Mouse (Mus musculus) gonadal fat pad, adult 2 months (tissue): ENCODE results near the gene Stk32b. TPM values are rescaled to one million over a fixed set of nuclear protein-coding genes. Genes with fewer than 3 reads are reported as not detected.

Source experiments
- DNase-seq: peaks from one replicate; pipeline ENCODE4 v3.0.0-alpha.2; 2012; ENCODE audit warnings: low read depth
- polyA plus RNA-seq: library from polyadenylated mRNA; depleted of rRNA; stranded (reverse); fragments of >200 nt; gene quantifications from 2 replicates; pipeline ENCODE4 v1.2.3, GENCODE M21; 2012

Stk32b gene
- polyA plus RNA-seq, 1 experiment = 1.4 TPM

- DNase-seq = no peak
Observed at GRCm38 (mm10) chr5:37664962-37665361, 52.0 kb downstream of the Stk32b start.

GRCm38 (mm10) chr5:37659177-37659576 is 57.8 kb downstream of the Stk32b start:
- no peak for DNase-seq

DNA sequence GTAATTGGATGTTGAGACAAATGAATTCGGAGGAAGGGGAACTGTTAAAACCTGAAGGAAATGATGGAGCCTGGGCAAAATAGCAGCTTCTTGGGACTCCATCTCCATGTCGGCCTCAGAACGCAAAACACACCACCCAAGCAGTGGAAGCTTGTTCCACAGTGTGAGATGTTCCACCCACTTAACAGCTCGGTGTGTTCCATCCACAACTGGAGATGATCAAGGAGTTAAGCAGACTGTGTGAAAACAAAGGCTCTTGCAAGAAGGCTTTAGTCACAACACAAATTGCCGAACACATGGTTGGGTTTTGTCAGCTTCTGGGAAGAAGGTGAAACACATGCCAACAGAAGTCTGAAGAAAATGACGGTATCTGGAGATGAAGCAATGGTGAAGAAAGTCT is 59.2 kb downstream of the Stk32b start:
- no peak for DNase-seq

- DNase-seq = no peak
Observed at GRCm38 (mm10) chr5:37655208-37655607, 61.8 kb downstream of the Stk32b start.

DNA sequence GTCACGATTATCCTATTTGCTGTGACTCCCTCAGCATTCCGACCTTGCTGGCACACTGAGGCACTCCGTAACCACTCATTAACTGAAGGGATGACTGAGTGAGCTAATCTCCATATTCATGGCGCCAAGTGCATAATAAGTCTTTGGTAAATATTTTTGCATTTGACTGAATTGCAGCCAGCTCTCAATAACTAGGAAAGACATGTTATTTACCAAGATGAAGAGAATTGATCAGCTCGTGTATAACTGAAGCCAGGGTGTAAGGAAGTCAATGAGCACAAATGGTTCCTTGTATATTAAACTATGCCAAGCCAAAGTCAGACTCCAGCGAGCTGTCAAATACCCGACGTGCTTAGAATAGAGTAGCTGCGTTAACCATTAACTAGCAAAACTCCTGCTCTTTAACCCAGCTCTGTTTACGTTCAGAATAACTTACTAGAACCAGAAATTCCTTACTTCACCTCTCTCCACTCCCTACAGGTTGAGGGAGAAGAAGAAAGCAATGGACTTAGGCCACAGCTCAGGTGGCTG is 66.2 kb downstream of the Stk32b start:
- DNase-seq = no peak

DNA sequence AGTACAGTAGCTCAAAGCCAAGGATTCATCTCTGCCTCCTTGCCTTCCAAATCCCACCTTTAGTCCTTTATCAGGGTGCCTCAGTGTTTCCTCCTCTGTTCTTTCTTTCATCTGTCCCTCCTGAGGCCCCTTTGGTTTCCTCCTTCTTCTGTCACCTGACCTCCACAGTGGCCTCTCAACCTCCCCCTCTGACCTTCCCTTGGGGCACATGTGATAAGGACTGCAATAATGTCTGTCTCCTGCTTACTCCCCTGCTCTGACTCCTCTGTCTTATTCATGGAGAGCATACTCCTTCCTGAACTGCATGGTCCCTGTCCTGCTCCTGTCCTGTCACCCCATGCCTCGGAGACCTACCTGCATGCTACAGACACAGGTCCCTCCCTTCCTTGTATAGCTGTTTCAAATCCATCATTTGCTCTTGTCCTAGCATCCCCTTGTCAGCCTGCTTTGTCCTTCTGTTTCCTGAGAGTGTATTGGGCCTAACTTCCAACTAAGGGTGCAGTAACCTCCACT is 66.8 kb downstream of the Stk32b start:
- no peak for DNase-seq

- no peak for DNase-seq
Observed at GRCm38 (mm10) chr5:37644082-37644481, 72.9 kb downstream of the Stk32b start.

- no peak for DNase-seq
Observed at GRCm38 (mm10) chr5:37642486-37642885, 74.5 kb downstream of the Stk32b start.

DNA sequence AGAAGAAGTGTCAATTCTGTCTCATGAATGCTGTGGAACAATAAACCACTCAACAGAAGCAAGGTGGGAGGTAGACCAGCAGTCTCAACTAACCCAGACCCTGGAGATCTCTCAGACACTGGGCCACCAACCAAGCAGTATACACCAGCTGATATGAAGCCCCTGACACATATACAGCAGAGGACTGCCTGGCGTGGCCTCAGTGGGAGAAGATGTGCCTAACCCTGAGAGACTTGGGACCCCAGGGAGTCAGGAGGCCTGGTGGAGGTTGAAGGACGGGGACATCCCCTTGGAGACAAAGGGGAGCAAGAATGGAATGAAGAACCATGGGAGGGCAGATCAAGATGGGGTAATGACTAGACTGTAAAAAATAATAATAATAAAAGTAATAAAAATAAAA is 82.2 kb downstream of the Stk32b start:
- no peak for DNase-seq

DNA sequence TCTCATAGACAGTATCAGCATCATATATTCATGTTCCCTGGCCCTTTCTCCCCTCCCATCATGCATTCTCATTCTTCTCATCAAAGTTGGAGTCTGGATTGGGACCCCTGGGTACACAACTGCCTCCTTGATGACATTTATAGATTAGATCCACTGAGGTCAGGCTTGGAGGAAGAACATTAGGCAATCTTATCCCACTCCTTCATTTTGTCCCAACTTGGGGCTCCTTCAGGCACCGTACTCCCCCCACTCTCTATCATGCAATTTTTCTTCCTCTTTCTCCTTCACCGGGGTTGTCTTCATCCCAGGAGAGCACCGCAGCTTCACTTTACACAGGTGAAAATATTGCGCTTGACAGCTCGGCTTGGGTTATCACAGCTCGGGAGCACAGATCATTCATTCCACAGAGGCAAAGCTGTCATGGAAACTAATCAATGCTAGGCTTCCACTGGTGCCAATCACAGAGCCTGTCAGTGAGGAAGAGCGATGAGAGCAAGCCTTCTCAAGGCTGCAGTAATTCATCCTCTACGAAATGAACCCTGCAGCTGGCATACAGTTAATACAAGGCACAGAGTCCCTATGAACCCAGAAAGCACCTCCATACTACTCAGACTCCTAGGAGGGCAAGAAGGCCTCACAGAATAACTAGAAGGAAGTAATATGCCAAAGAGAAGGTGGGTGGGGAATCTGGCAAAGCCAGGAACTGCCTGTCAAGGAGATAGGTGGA is 89.4 kb downstream of the Stk32b start:
- no peak for DNase-seq

DNA sequence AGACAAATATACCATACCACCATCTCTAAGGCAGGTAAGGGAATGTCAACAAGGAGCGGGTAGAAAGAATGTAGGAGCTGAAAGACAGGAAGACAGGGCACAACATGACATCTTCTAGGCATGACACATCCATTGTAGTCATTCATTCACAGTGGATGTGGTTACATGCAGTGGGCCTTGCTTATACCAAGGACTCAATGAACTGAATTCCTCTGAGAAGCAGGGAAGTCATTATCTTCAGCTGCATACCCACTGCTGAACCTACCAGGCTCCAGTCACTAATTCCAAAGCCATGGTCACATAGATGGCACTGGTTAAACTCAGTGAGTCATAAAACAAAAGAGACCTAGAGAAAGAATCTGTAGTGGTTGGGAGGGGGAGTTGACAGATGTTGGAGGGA is 105.1 kb downstream of the Stk32b start:
- DNase-seq = no peak

GRCm38 (mm10) chr5:37599566-37599965 is 117.4 kb downstream of the Stk32b start:
- DNase-seq = no peak

DNA sequence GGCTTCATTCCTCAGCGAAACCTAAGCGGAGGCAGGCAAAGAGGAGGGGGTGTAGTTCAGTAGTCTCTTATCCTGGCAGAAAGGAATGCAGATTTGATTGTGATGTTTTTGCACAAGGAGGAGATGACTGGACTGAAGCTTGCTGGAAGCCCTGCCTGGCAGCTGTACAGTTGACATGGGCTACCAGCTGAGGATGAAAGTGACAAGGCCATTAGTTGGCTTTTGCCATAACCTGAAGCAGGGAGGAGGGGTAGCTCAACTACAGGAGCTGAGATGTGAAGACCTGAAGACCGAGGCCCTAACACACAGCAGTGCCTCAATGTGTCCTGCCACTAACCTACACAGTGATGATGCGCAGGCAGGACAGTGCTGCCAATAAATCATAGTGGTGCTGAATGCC is 118.7 kb downstream of the Stk32b start:
- no peak for DNase-seq

DNA sequence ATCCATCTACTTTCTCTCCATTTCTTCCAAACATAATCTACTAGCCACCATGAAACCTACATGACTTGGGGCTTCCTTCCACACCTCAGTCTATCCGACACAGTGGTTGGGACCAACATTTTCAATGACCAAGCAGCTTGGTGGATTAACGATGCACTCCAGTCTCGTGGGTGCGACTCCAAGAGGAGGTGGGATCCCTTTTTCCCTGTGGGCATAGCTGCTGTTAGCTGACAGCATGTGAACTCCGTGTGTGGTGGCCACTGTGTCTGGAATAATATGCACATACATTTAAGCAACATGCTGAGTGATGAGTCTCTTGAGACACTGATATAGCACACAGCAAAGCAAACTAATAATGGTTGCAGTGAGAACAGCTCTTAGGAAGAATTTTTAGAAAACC is 124.6 kb downstream of the Stk32b start:
- no peak for DNase-seq

DNA sequence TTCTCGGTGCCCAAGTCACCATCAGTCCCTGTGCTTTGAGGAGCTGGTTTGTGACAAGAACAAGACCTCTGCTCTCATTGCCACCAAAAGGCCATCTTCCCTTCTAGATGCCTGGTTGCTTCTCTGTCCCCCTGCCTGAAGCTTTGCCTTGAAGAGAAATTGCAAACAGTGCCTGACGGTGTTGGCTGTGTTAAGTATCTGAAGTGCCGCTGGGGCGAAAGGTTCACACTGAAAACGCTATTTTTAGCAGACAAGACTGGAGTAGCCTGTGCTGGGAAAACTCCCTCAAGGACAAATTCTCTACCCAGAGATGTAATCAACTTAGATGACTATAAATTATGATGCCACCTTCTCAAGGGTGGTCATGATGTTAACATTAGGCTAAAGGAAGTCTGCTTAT is 129.1 kb downstream of the Stk32b start:
- DNase-seq = no peak

GRCm38 (mm10) chr5:37586071-37586470 is 130.9 kb downstream of the Stk32b start:
- no peak for DNase-seq

DNA sequence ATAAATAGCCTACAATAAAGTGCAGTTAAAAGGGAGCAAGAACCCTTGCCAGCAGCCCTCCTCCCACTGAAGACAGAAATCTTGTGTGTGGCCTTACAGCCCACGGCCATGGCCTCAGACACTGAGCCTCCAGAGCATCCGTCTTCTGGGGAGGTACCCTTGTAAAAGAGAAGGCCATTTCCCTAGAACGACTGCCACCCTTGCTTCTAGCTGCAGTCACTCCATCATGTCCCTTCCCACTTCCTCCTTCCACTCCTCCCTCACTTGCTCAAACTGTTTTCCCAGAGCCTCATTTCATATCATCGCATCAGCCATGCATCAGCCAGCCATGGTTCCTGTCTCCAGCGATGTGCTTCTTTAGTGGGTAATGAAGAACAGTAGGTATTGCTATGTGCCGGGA is 141.5 kb downstream of the Stk32b start:
- DNase-seq = no peak

GRCm38 (mm10) chr5:37557274-37557815 is 159.6 kb downstream of the Stk32b start:
- no peak for DNase-seq

GRCm38 (mm10) chr5:37554231-37554630 is 162.7 kb downstream of the Stk32b start:
- DNase-seq = no peak

DNA sequence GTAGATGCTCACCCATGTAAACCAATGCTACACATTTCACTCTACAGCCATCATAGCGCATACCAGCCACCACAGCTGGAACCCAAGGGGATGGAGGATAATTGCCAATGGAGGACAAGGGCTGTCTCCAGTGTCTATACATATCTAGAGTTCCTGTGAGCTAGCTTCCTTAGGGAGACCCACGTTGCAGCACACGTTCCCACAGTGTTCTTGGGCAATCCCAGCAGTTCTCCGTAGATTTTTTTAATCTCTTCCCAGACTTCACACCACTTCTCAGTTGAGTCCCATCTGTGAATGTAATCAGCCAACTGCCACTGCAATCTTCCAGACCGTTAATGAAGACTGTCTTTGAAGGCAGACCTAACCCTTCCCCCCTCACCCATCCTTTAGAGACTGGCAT is 165.3 kb downstream of the Stk32b start:
- DNase-seq = no peak

GRCm38 (mm10) chr5:37535726-37536293 is 181.2 kb downstream of the Stk32b start:
- no peak for DNase-seq

DNA sequence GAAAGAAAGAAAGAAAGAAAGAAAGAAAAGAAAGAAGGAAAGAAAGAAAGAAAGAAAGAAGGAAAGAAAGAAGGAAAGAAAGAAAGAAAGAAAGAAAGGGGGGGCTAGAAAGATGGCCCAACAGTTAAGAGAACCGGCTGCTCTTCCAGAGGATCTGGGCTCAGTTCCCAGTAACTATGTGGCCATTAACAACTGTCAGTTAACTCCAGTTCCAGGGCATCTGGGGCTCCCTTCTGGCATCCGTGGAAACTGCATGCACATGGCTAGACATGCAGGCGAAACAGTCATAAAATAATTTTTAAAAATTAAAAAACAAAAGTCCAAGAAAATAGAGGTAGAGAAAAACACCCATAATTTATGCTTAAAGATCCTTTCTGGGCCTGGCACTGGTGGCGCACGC is 181.7 kb downstream of the Stk32b start:
- DNase-seq = no peak

DNA sequence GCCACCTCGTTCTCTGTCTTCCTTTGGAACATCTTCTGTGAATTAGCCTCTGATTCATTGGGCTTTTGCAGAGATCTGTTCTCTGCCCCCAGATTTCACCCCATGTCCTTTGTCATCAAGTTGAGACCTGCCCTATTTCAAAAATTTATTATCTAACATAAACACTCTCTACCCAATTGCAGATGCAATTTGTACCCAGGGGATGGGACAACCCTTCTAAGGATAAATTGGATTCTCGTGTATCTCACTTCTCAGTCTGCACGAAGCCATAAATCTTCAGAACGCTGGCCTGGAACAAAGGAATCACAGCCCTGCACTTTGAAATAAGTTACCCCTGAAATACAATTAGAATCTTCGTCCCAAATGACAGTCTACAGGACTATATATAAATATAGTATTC is 191.6 kb downstream of the Stk32b start:
- no peak for DNase-seq
